Mouse (Mus musculus) embryonic facial prominence, embryonic 11.5 days (tissue): ENCODE data around the gene Tsks. TPM values are rescaled to one million over a fixed set of nuclear protein-coding genes. Genes with fewer than 3 reads are reported as not detected.

Experiments used
- ATAC-seq: fragments of 200-750 bp; cut with Nextera tagmentation; replicated peaks from 2 replicates; pipeline ENCODE4 v1.8.0; 2017; ENCODE audit warnings: low read depth; ENCODE audit not compliant: insufficient number of reproducible peaks, low FRiP score, low TSS enrichment
- DNase-seq: peaks from one replicate; pipeline ENCODE4 v3.0.0-alpha.2; 2015; ENCODE audit warnings: low spot score
- H3K27ac ChIP-seq: fragments of 300-500 bp; sonication (generic); replicated peaks from 2 replicates; pipeline ENCODE4 v1.5.1; 2014; ENCODE audit warnings: mild to moderate bottlenecking, low read depth, low read length, control low read depth
- H3K27me3 ChIP-seq: fragments of 300-500 bp; sonication (generic); 2 replicates; pipeline ENCODE4 v1.6.1; 2014; ENCODE audit warnings: mild to moderate bottlenecking, low read length, moderate library complexity, mixed read lengths; ENCODE audit not compliant: control insufficient read depth, insufficient read depth
- H3K36me3 ChIP-seq: fragments of 300-500 bp; sonication (generic); replicated peaks from 2 replicates; pipeline ENCODE4 v1.6.1; 2014; ENCODE audit warnings: low read depth, mild to moderate bottlenecking, low read length, moderate library complexity, mixed read lengths; ENCODE audit not compliant: control insufficient read depth, insufficient read depth
- H3K4me1 ChIP-seq: fragments of 300-500 bp; sonication (generic); 2 replicates; pipeline ENCODE4 v1.6.1; 2014; ENCODE audit warnings: low read length, mixed read lengths; ENCODE audit not compliant: control insufficient read depth, insufficient read depth
- H3K4me2 ChIP-seq: fragments of 300-500 bp; sonication (generic); 2 replicates; pipeline ENCODE4 v1.6.1; 2014; ENCODE audit warnings: low read depth, mild to moderate bottlenecking, control low read depth, low read length, moderate library complexity
- H3K4me3 ChIP-seq: fragments of 300-500 bp; sonication (generic); 2 replicates; pipeline ENCODE4 v1.5.1; 2014; ENCODE audit warnings: low read depth, low read length, control low read depth
- H3K9ac ChIP-seq: fragments of 300-500 bp; sonication (generic); replicated peaks from 2 replicates; pipeline ENCODE4 v1.6.1; 2014; ENCODE audit warnings: mild to moderate bottlenecking, control low read depth, low read length
- H3K9me3 ChIP-seq: fragments of 300-500 bp; sonication (generic); replicated peaks from 2 replicates; pipeline ENCODE4 v1.6.1; 2016; ENCODE audit warnings: mild to moderate bottlenecking, low read length, inconsistent platforms, mixed read lengths; ENCODE audit not compliant: control insufficient read depth
- WGBS: fragments of 180-500 bp; shearing (Covaris S2); extraction: QIAGEN DNeasy Blood & Tissue Kit; methylation state at CpG from one replicate; pipeline ENCODE4 v1.1.7; 2014; 5-methylcytosine and 5-hydroxymethylcytosine counted together
- polyA plus RNA-seq: library from polyadenylated mRNA; unstranded; fragments of >200 nt; fragmentation: Nextera tagmentation; extraction: Ambion mirVana; gene quantifications from 2 replicates; pipeline ENCODE4 v1.2.1, GENCODE M21; 2014

Tsks gene
- polyA plus RNA-seq, 1 experiment from 2014 or later: not detected

DNA sequence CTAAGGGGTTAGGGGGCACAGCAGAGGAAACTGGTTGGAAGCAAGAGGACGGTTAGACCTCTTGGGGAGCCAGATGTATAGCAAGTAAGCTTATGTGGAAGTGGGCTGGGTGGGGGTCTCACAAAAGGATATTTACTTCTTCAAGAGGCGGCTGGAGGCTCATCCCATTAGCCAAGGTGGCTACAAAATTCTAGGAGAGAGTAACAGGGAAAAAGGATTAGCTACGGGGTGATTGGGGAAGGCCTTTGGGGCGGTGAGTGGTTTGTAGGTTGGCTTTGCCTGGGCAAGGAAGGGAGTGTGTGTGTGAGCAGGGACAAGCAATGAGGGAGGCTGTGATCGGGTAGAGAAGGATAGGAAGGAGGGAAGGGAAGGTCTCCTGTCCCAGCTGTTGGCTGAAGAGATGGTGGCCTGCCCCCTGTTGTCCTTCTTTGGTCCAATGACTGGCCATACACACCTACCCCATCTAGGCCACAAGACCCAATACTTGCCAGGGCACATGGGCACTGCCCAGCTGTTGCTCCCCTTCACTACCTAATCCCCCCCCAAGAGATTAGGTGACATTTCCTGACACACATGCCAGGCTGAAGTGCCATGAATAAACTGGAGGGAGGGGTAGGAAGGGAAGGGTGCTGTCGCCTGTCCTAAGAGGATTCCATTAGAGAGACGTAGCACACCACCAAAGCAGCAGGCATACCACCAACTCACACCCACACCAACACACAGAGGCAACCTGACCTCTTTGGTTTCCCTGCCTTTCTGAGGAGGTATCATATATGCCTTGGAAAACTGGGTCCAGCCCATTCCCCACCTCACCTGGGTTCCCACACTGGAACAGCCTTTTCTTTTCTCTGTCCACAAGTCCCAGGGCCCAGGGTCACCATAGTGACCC lies 41.2 kb downstream of the Tsks start:
- WGBS: 84% methylated on average over 7 of the region's 7 CpGs
- H3K9ac ChIP-seq: peak overlapping the region; percentile 28

GRCm38 (mm10) chr7:44984833-44985164 lies 41.8 kb downstream of the Tsks start:
- Histone ChIP-seq H3K9me3 (no peaks in the 10 kb centered on the region), H3K27me3 (no peaks in the 10 kb centered on the region), H3K4me2 (peak overlapping the region; percentile 57), H3K27ac (no peak overlapping the region), H3K9ac (peak overlapping the region; percentile 13), H3K4me1 (peaks cover 7% of the 10 kb centered on the region), H3K36me3 (peaks cover 22% of the 10 kb centered on the region), H3K4me3 (peak overlapping the region; percentile 98)
- ATAC-seq (no peak), DNase-seq (no peak)
- 40% methylated on average over 3 of the region's 3 CpGs for WGBS

More for the DNA sequence above, 41.2 kb downstream of the Tsks start:
- Histone ChIP-seq H3K4me3 (peak overlapping the region; percentile 15; the same call in 1 of the 2 replicates), H3K4me1 (peaks cover 7% of the 10 kb centered on the region), H3K4me2 (peak overlapping the region; percentile 57), H3K27ac (no peak overlapping the region; the same call in 1 of the 2 replicates), H3K9me3 (no peaks in the 10 kb centered on the region), H3K27me3 (no peaks in the 10 kb centered on the region), H3K36me3 (peaks cover 25% of the 10 kb centered on the region)
- DNase-seq (no peak), ATAC-seq (no peak)

DNA sequence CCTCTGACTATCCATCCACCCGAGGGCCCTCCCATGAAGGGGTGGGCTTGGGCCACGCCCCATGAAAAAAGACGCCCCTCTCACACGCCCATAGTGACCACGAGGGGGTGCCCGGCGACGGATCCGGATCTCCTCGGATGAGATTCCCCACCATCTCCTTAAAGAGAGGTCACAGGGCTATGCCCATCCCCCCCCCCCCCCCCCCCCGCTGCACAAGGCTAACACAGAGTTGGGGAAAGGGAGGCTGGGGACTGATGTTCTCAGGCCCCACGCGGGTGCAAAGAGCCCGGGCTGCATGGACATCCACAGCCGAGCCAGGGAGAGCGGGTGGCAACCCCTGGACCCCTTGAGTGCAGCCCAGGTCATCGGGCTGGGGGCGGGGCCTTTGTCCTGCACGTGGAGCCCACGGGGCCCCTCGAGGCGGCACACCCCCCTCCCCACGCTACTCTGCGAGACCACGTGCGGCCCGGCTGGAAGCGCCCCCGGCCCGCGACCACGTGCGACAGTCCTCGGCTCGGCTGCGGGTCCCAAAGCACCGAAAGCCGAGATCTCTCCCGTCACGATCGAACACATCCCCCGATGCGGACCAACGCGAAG lies 42.7 kb downstream of the Tsks start:
- peak overlapping the region; percentile 57 for H3K4me2 ChIP-seq
- H3K4me1 ChIP-seq: peaks cover 7% of the 10 kb centered on the region
- under 1% methylated on average over 39 of the region's 45 CpGs for WGBS
- DNase-seq (peak; percentile 82), ATAC-seq (0 out of 2 replicates have a peak, but pooled peaks have one; percentile 9)
- peak overlapping the region; percentile 96 for H3K27ac ChIP-seq
- peak overlapping the region; percentile 99 for H3K9ac ChIP-seq
- no peaks in the 10 kb centered on the region for H3K27me3 ChIP-seq
- H3K9me3 ChIP-seq: no peaks in the 10 kb centered on the region
- peak overlapping the region; percentile 98 for H3K4me3 ChIP-seq
- H3K36me3 ChIP-seq: peaks cover 16% of the 10 kb centered on the region

- Histone ChIP-seq H3K36me3 (peaks cover 12% of the 10 kb centered on the region), H3K4me2 (peak within 1 kb of the TSS; percentile 57), H3K9me3 (no peaks in the 10 kb centered on the region), H3K4me3 (peak within 1 kb of the TSS; percentile 98), H3K27me3 (no peaks in the 10 kb centered on the region), H3K9ac (peak within 1 kb of the TSS; percentile 99), H3K4me1 (peaks cover 7% of the 10 kb centered on the region), H3K27ac (peak within 1 kb of the TSS; percentile 96)
- DNase-seq (peak; percentile 99), ATAC-seq (peak; percentile 95)
- WGBS: under 1% methylated on average over 42 of the region's 42 CpGs
Measured at GRCm38 (mm10) chr7:44986192-44986878, 43.3 kb downstream of the Tsks start, which contains the start of gene Prmt1. Prmt1 (minus strand) TSS chr7:44986568.

DNA sequence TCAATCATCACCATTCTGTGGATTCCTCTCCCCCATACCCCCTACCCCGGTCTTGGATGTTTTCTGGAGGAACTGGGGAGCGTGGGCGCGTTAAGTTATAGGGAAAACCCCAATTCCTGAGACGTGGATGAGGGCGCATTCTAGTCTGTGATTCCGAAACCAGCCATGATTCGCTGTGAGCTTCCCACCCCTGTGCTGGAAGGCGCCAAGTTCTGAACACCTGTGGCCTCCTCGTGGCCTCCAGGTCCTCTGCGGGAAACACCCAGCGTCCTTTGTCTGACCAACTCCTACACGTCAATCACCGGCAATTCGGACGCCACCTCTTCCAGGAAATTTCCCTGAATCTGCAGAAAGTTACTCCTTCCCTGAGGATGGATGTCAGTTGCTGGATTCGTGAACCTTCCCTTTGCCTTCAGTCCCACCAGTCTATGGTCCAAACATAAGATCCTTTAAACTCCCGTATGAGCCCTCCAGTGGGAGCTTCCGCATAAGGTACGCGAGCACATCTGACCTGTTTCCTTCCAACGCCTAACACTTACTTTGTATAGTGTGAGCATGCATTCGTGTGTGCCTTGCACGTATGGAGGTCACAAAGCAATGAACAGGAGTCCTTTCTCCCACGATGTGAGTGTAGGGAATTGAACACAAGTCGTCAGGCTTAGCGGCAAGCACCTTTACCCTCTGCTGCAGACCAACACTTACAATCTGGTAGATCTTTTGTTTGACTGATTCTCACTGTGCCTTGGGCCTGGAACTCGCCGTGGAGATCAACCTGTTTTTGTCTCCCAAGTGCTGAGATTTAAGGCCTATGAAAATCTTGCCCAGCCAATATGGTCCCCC lies 44.1 kb downstream of the Tsks start:
- Histone ChIP-seq H3K9ac (peak overlapping the region; percentile 82), H3K4me1 (peaks cover 7% of the 10 kb centered on the region), H3K4me3 (peak overlapping the region; percentile 55), H3K27ac (peak overlapping the region; percentile 90), H3K36me3 (peaks cover 5% of the 10 kb centered on the region), H3K27me3 (no peaks in the 10 kb centered on the region), H3K9me3 (no peaks in the 10 kb centered on the region), H3K4me2 (peak overlapping the region; percentile 44)
- WGBS: under 1% methylated on average over 29 of the region's 29 CpGs
- ATAC-seq (peak; percentile 41), DNase-seq (no peak)

DNA sequence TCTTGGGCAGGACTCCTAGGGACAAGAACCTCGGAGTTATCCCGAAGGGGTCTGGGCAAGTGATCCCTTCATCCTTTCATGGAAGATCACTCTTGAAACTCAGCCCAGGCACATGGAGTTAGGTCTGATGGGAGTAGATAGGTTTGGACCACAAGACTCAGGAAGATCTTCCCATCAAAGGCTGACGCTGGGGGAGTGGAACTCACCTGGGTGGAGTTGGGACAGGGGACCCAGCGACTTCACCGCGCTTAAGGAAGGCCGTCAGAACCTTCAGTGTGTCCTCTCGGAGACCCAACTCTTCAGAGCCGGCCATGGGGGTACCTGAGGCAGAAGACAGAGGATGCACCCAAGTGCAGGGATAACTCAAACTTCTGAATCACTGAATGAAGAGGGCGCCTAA lies 53.7 kb downstream of the Tsks start:
- ATAC-seq (no peak), DNase-seq (no peak)
- Histone ChIP-seq H3K4me3 (peak overlapping the region; percentile 60), H3K36me3 (peaks cover 18% of the 10 kb centered on the region), H3K9me3 (no peaks in the 10 kb centered on the region), H3K4me1 (no peaks in the 10 kb centered on the region; the same call in 1 of the 2 replicates), H3K27ac (0 out of 2 replicates have a peak overlapping the region, but pooled peaks have one; percentile 43), H3K9ac (peak overlapping the region; percentile 84), H3K27me3 (no peaks in the 10 kb centered on the region), H3K4me2 (peak overlapping the region; percentile 84)
- WGBS: 16% methylated on average over 10 of the region's 10 CpGs

DNA sequence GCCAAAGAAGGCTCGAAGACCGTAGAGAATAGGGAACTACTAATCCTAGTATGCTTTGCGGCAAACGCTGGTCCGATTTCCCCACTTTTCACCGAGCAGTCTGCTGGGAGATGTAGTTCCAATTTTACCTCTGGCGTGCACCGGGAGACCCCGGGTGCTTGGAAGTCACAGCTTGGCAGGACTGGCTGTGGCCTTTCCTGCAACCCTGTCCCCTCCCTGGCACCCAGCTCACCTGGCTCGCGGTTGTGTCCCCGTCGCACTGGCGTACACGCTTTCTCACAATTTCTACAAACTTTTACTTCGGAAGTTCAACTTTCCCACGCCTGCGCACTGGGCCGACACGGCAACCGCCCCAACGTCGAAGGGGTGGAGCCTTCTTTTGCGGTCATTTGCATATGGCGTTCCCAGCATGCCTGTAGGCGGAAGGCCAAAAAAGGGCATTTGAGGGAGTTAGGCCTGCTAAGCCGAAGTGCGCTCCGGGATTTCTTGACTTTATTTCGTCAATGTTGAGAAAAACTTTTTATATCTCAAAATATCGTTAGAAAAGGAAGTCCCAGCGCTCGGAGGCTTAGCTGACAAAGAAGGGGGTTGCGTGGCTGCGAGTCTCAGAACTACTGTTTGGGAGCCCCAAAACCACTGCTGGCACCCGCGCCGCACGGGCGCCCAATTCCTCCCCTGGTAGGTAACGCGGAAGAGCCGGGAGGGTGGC lies 54.4 kb downstream of the Tsks start, which contains the start of gene Irf3:
Gene Irf3, plus strand, starts transcription at position 418 of the 709 bp plus-strand sequence.
- ATAC-seq: peak; percentile 78
- Histone ChIP-seq H3K9ac (peak within 1 kb of the TSS; percentile 84), H3K4me1 (no peaks in the 10 kb centered on the region; the same call in 1 of the 2 replicates), H3K27ac (0 out of 2 replicates have a peak within 1 kb of the TSS, but pooled peaks have one; percentile 43), H3K4me3 (peak within 1 kb of the TSS; percentile 60), H3K4me2 (peak within 1 kb of the TSS; percentile 84), H3K36me3 (peaks cover 18% of the 10 kb centered on the region), H3K27me3 (no peaks in the 10 kb centered on the region), H3K9me3 (no peaks in the 10 kb centered on the region)
- DNase-seq: peak; percentile 98
- WGBS: under 1% methylated on average over 43 of the region's 43 CpGs
